Mouse (Mus musculus): ENCODE measurements around the gene Prkar1a. TPM values are rescaled to one million over a fixed set of nuclear protein-coding genes. Genes with fewer than 3 reads are reported as not detected.

The Prkar1a gene
- total RNA-seq (2021) = 100 to 1,000 TPM; 363 to 378 TPM
- polyA plus RNA-seq (2012; rRNA removed) = 169 and 248 TPM in 2 replicates
- long read RNA-seq, transcript Prkar1a-201 (11 exons, 3,359 nt) = major isoform, 554 of 681 reads
- long read RNA-seq, partial matches to known transcripts = 113 of 681 reads
- long read RNA-seq, other reads (novel, unspliced or antisense) = 13 of 681 reads

- 6% methylated on average over 8 of the region's 8 CpGs for WGBS
- Histone ChIP-seq H3K27me3 (ENCODE audit: control insufficient read depth, insufficient read depth, low read length) (no peaks in the 10 kb centered on the region), H3K79me2 (replicated peaks; ENCODE audit: control insufficient read depth, insufficient read depth, low read length) (peaks cover 3% of the 10 kb centered on the region), H3K4me3 (peak within 1 kb of the TSS; percentile 90), H3K9ac (ENCODE audit: low read depth, low read length) (peak within 1 kb of the TSS; percentile 36), H3K36me3 (ENCODE audit: control insufficient read depth, insufficient read depth, low read length) (peaks cover 12% of the 10 kb centered on the region), H3K27ac (peak within 1 kb of the TSS; percentile 99), H3K4me1 (ENCODE audit: control insufficient read depth, insufficient read depth, low read length) (peaks cover 19% of the 10 kb centered on the region)
- TF ChIP-seq EP300 (IDR thresholded peaks at IDR 0.05; ENCODE audit: insufficient read depth, low read depth, low read length) (no peak), CTCF (IDR thresholded peaks at IDR 0.05) (no peak), POLR2A (IDR thresholded peaks at IDR 0.05; ENCODE audit: insufficient read depth, low read depth, low read length) (no peak)
- no peak for DNase-seq
- intact Hi-C loops (cut with DNase I) = no loop called here
Measured at GRCm38 (mm10) chr11:109649206-109649605, at the start of gene Prkar1a. Gene Prkar1a, plus strand, starts transcription at chr11:109649405.

GRCm38 (mm10) chr11:109607600-109607999 is 41.6 kb upstream of the Prkar1a start:
- Histone ChIP-seq H3K27ac (no peak overlapping the region), H3K36me3 (ENCODE audit: control insufficient read depth, insufficient read depth, low read length) (peaks cover 2% of the 10 kb centered on the region; the same call in 1 of the 2 replicates), H3K9ac (ENCODE audit: low read depth, low read length) (no peak overlapping the region), H3K4me1 (ENCODE audit: control insufficient read depth, insufficient read depth, low read length) (peaks cover 3% of the 10 kb centered on the region; the same call in 1 of the 2 replicates), H3K4me3 (no peak overlapping the region), H3K79me2 (replicated peaks; ENCODE audit: control insufficient read depth, insufficient read depth, low read length) (peaks cover 3% of the 10 kb centered on the region; the same call in 1 of the 2 replicates), H3K27me3 (ENCODE audit: control insufficient read depth, insufficient read depth, low read length) (no peaks in the 10 kb centered on the region)
- 90% methylated on average over 6 of the region's 6 CpGs for WGBS
- intact Hi-C loops (cut with DNase I) = no loop called here
- TF ChIP-seq POLR2A (IDR thresholded peaks at IDR 0.05; ENCODE audit: insufficient read depth, low read depth, low read length) = no peak
- DNase-seq = no peak

DNA sequence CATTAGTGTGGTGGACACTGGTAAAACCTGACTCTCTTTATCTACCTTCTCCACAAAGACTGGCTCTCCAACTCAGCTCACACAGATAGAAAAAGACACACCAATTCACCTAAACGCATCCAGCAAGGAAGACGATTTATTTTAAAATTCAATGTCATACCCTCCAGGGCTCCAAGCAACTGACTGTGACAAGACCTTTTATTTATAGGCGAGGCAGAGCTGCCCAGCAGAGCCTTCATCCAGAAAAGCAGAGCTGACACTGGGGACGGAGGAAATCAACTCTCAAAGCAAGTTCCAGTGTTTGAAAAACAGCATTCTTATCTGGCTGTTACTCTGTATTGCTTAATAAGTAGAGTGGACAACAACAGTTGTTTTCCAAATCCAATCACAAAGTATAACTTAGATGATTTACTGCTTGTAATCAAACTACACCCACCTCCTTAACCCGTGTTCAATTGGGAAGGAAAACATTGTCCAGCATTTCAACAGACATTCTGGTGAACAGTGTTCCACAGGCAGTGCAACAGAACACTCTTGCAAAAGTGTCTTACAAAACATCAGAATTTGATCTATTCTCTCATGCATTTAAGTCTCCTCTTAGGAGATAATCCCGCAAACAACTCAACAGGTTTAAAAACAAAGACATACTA is 40.1 kb upstream of the Prkar1a start:
- peak overlapping the region; percentile 26; the same call in 1 of the 2 replicates for H3K9ac ChIP-seq (ENCODE audit: low read depth, low read length)

GRCm38 (mm10) chr11:109610046-109610794 is 39.0 kb upstream of the Prkar1a start:
- no peak for TF ChIP-seq EP300 (IDR thresholded peaks at IDR 0.05; ENCODE audit: insufficient read depth, low read depth, low read length)
- TF ChIP-seq CTCF (IDR thresholded peaks at IDR 0.05) = no peak
- no peak for TF ChIP-seq POLR2A (IDR thresholded peaks at IDR 0.05; ENCODE audit: insufficient read depth, low read depth, low read length)
- peaks cover 2% of the 10 kb centered on the region; the same call in 1 of the 2 replicates for H3K79me2 ChIP-seq (replicated peaks; ENCODE audit: control insufficient read depth, insufficient read depth, low read length)
- no peak for DNase-seq
- H3K4me3 ChIP-seq = peak overlapping the region; percentile 99
- no peaks in the 10 kb centered on the region for H3K27me3 ChIP-seq (ENCODE audit: control insufficient read depth, insufficient read depth, low read length)
- intact Hi-C loops (cut with DNase I) = loop anchor here (2.0 to 5.0 kb wide), 3 partner anchors 42 to 293 kb away; partner anchors contain the start of gene Gna13
- peaks cover 2% of the 10 kb centered on the region; the same call in 1 of the 2 replicates for H3K36me3 ChIP-seq (ENCODE audit: control insufficient read depth, insufficient read depth, low read length)
- peaks cover 3% of the 10 kb centered on the region; the same call in 1 of the 2 replicates for H3K4me1 ChIP-seq (ENCODE audit: control insufficient read depth, insufficient read depth, low read length)
- peak overlapping the region; percentile 99 for H3K27ac ChIP-seq
- 9% methylated on average over 9 of the region's 9 CpGs for WGBS
- peak overlapping the region; percentile 94 for H3K9ac ChIP-seq (ENCODE audit: low read depth, low read length)

More for the DNA sequence above, 40.1 kb upstream of the Prkar1a start:
- peaks cover 2% of the 10 kb centered on the region; the same call in 1 of the 2 replicates for H3K36me3 ChIP-seq (ENCODE audit: control insufficient read depth, insufficient read depth, low read length)
- peak overlapping the region; percentile 9; the same call in 1 of the 2 replicates for H3K4me3 ChIP-seq
- H3K27me3 ChIP-seq (ENCODE audit: control insufficient read depth, insufficient read depth, low read length) = no peaks in the 10 kb centered on the region
- intact Hi-C loops (cut with DNase I) = no loop called here
- H3K4me1 ChIP-seq (ENCODE audit: control insufficient read depth, insufficient read depth, low read length) = peaks cover 3% of the 10 kb centered on the region; the same call in 1 of the 2 replicates
- WGBS = 42% methylated on average over 6 of the region's 6 CpGs
- DNase-seq = peak in 1 of 2 experiments; percentile 23
- H3K79me2 ChIP-seq (replicated peaks; ENCODE audit: control insufficient read depth, insufficient read depth, low read length) = peaks cover 3% of the 10 kb centered on the region; the same call in 1 of the 2 replicates
- peak overlapping the region; percentile 99 for H3K27ac ChIP-seq
- TF ChIP-seq CTCF (IDR thresholded peaks at IDR 0.05) (no peak), POLR2A (IDR thresholded peaks at IDR 0.05; ENCODE audit: insufficient read depth, low read depth, low read length) (0 out of 2 replicates have a peak, but pooled peaks have one; percentile 28)

- peaks cover 3% of the 10 kb centered on the region; the same call in 1 of the 2 replicates for H3K4me1 ChIP-seq (ENCODE audit: control insufficient read depth, insufficient read depth, low read length)
- intact Hi-C loops (cut with DNase I) = loop anchor here (2.0 to 5.0 kb wide), 3 partner anchors 41 to 294 kb away; partner anchors contain the start of gene Gna13
- TF ChIP-seq CTCF (IDR thresholded peaks at IDR 0.05) = peak; percentile 45
- TF ChIP-seq POLR2A (IDR thresholded peaks at IDR 0.05; ENCODE audit: insufficient read depth, low read depth, low read length) = no peak
- H3K9ac ChIP-seq (ENCODE audit: low read depth, low read length) = peak overlapping the region; percentile 94
- H3K27ac ChIP-seq = peak overlapping the region; percentile 99
- H3K4me3 ChIP-seq = peak overlapping the region; percentile 99
- no peak for DNase-seq
- peaks cover 2% of the 10 kb centered on the region; the same call in 1 of the 2 replicates for H3K79me2 ChIP-seq (replicated peaks; ENCODE audit: control insufficient read depth, insufficient read depth, low read length)
- under 1% methylated on average over 26 of the region's 26 CpGs for WGBS
- H3K36me3 ChIP-seq (ENCODE audit: control insufficient read depth, insufficient read depth, low read length) = peaks cover 2% of the 10 kb centered on the region; the same call in 1 of the 2 replicates
- no peaks in the 10 kb centered on the region for H3K27me3 ChIP-seq (ENCODE audit: control insufficient read depth, insufficient read depth, low read length)
Measured at GRCm38 (mm10) chr11:109610795-109611302, 38.4 kb upstream of the Prkar1a start.
